Mouse (Mus musculus) MEL (cell line): ENCODE measurements around the gene Myo3a.

Source experiments
- CHD2 ChIP-seq: IDR thresholded peaks from 2 replicates; pipeline ENCODE4 v1.6.1; 2011; ENCODE audit warnings: low read length, improper control_type of control experiment
- CTCF ChIP-seq, 3 experiments: IDR thresholded peaks in 2 of 3; conservative IDR thresholded peaks in 1 of 3; 2 replicates each; pipeline ENCODE4 v1.5.1; 2011 to 2012; ENCODE audit warnings: low read length in 3 of 3, low read depth in 2 of 3, mild to moderate bottlenecking in 2 of 3, improper control_type of control experiment in 1 of 3, inconsistent platforms in 1 of 3, mixed read lengths in 1 of 3, moderate library complexity in 1 of 3; ENCODE audit not compliant: control insufficient read depth in 1 of 3, insufficient read depth in 1 of 3, poor library complexity in 1 of 3, severe bottlenecking in 1 of 3
- E2F4 ChIP-seq: IDR thresholded peaks from 2 replicates; pipeline ENCODE4 v1.6.1; 2011; ENCODE audit warnings: low read depth, low read length, improper control_type of control experiment, borderline replicate concordance
- ETS1 ChIP-seq: IDR thresholded peaks from 2 replicates; pipeline ENCODE4 v1.6.1; 2012; ENCODE audit warnings: low read depth, mild to moderate bottlenecking, inconsistent platforms, low read length, improper control_type of control experiment, moderate library complexity
- MXI1 ChIP-seq: IDR thresholded peaks from 2 replicates; pipeline ENCODE4 v1.6.1; 2011; ENCODE audit warnings: mild to moderate bottlenecking, low read depth, low read length, improper control_type of control experiment
- POLR2A ChIP-seq, 2 experiments: IDR thresholded peaks; 2 replicates each; pipeline ENCODE4 v1.6.1; 2011 to 2012; ENCODE audit warnings: low read length in 2 of 2, mild to moderate bottlenecking in 2 of 2, control low read depth in 1 of 2, improper control_type of control experiment in 1 of 2, low read depth in 1 of 2, moderate library complexity in 1 of 2; ENCODE audit not compliant: control insufficient read depth in 1 of 2, insufficient read depth in 1 of 2, poor library complexity in 1 of 2

GRCm38 (mm10) chr2:22548421-22548820 is 321.1 kb downstream of the Myo3a start:
- TF ChIP-seq POLR2A (IDR thresholded peaks at IDR 0.05; ENCODE audit: control insufficient read depth in 1 of 2, insufficient read depth in 1 of 2, low read depth in 1 of 2, low read length in 2 of 2, poor library complexity in 1 of 2) (no peak), E2F4 (no peak), CTCF (IDR thresholded peaks at IDR 0.05 in 2 of 3, conservative IDR thresholded peaks at IDR 0.05 in 1 of 3; ENCODE audit: control insufficient read depth in 1 of 3, insufficient read depth in 1 of 3, low read depth in 2 of 3, low read length in 3 of 3, poor library complexity in 1 of 3, severe bottlenecking in 1 of 3) (no peak), CHD2 (no peak), ETS1 (no peak), MXI1 (no peak)
